Mouse (Mus musculus) 3134 (cell line): ENCODE results near the gene Stxbp2.

Source experiments
- DNase-seq: peaks from one replicate; pipeline ENCODE4 v3.0.0-alpha.2; 2011; ENCODE audit warnings: low spot score; ENCODE audit not compliant: insufficient read length; ENCODE audit errors: extremely low read depth

Stxbp2 gene

DNA sequence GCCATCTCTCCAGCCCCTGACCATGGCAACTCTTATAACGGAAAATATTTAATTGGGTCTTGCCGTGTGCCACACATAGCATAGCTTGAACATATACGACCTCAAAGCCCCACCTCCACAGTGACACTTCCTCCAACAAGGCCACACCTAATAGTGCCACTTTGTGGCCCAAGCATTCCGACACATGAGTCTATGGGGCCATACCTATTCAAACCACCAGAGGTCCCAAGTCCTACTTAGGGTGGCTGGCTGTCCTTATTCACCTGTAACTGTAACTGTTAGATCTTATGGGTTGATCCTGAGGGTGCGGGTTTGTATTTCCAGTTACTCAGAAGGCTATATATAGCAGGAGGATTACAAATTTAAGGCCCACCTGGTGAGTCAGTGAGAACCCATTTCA lies 2.7 kb upstream of the Stxbp2 start:
- DNase-seq = no peak

DNA sequence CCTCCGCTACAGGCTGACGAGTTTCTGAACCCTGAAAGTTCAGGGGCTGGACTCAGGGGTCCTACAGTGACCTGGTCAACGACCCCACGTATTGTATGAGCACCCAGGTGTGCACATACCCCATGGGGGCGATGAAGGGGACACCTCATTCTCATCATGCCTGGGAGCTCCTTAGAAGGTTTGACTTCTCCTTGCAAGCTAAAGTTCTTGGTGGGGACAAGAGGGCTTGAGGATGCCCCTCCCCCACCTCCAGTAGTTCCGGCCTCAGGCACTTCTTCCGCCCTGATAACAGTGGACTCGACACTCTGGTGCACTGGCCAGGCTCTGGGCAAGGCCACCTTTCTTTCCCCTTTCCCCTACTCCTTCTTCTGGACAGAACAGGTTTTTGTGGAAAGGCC lies 722 bp downstream of the Stxbp2 start:
- DNase-seq = no peak

DNA sequence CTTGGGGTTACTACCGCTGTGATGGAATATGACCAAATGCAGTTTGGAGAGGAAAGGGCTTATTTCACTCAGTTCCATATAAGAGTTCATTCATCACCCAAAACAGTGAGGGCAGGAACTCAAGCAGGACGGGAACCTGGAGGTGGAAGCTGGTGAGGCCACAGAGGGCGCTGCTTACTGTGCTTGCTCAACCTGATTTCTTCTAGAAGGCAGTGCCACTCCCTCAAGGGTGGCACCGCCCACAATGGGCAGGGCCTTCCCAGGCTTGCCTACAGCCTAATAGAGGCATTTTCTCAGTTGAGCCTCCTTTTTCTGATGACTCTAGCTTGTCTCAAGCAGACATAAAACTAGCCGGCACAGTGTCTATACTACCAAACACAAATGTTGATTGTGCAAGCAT lies 15.0 kb downstream of the Stxbp2 start:
- peak; percentile 38 for DNase-seq

DNA sequence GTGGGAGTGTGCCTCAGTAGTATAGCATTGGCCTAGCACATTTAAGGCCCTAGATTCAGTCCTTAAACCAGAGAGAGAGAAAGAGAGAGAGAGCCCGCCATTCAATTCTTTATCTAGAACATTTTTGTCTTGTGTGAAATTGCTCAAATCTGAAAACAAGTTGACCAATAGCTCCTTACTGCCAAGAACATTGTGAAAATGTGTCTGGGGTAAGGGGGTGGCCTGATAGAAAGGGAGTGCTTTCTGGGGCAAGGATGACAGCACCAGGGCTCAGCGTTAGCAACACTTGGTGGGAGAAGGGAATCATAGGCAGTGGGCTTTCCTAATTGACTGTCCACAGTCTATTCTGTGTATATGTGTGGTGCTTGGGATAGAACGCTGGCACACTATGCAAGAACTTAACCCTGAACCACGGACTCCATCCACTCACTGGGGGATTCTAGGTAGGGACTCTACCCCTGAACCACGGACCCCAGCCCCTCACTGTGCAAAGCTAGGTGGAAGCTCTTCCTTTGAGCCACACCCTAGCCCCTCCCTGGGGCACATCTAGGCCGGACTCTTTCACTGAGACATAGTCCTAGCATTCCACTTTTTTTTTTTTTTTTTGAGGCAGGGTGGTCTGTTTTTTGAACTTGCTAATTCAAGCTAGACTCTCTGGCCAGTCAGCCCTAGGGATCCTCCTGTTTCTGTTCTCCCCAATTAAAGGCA lies 16.2 kb downstream of the Stxbp2 start:
- DNase-seq = no peak

DNA sequence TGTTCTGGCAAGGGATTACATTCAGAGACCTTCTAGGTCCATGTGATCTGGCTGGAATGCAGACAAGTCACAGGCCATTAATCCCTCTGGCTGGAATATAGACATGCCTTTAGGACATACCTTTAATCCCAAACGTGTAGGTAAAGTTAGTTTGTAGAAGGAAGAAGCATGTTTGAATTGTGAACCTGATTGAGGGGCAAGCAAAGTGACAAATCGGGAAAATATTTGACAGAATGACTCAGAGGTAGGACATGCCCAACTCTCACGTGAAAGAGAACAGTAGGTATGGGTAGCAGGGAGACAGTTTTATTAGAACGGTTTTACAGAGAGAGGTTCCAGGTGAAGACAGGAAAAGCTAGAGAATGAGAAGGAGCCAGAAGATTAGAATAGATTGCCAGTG lies 16.8 kb downstream of the Stxbp2 start:
- DNase-seq = no peak

DNA sequence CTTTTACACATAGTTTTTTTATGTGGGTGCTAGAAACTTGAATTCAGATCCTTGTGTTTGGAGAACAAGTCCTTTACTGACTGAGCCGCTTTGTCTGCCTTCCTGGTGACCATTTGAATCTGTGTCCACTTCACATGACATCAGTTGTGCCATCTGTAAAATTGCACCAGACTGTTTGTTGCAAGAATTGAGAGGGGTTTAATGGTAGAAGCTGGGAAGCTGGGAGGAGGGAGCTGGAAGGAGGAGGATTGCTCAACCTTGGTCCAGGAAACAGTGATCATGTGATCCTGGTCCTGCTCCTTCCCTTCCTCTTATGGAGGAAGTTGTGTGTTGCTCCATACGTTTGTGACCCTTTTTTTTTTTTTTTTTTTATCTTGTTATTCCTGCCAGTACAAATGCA lies 17.5 kb downstream of the Stxbp2 start:
- no peak for DNase-seq

DNA sequence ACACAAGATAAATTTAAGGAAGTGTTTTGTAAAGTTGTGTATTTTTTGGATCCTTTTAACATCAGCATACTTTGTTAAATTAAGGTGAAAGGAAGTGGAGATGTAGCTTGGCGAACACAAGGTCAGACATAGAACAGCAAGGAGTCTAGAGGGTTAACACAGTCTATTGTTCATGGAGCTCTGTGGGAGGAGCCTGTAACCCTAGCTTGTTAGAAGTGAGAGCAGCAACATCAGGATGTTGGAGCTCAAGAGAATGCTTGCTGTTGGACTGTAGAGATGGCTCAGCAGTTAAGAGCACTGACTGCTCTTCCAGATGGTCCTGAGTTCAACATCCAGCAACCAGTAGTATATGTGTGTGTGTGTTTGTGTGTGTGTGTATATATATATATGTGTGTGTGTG lies 18.2 kb downstream of the Stxbp2 start:
- DNase-seq = no peak

DNA sequence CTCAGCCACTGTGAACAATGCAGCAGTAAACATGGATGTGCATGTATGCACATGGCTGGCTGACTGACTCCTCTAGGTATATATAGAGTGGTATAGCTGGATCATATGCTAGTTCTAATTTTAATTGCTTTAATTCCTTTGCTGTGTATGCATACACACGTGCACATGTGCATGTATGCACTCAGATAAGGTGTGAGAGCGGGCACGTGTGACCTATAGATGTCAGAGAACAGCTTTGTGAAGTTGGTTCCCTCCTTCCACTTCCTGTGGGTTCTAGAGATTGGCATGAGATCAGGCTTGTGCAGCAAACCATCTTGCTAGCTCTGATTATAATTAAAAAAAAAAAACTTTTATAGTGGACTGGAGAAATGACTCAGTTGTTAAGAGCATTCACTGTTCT lies 22.1 kb downstream of the Stxbp2 start:
- DNase-seq = no peak

DNA sequence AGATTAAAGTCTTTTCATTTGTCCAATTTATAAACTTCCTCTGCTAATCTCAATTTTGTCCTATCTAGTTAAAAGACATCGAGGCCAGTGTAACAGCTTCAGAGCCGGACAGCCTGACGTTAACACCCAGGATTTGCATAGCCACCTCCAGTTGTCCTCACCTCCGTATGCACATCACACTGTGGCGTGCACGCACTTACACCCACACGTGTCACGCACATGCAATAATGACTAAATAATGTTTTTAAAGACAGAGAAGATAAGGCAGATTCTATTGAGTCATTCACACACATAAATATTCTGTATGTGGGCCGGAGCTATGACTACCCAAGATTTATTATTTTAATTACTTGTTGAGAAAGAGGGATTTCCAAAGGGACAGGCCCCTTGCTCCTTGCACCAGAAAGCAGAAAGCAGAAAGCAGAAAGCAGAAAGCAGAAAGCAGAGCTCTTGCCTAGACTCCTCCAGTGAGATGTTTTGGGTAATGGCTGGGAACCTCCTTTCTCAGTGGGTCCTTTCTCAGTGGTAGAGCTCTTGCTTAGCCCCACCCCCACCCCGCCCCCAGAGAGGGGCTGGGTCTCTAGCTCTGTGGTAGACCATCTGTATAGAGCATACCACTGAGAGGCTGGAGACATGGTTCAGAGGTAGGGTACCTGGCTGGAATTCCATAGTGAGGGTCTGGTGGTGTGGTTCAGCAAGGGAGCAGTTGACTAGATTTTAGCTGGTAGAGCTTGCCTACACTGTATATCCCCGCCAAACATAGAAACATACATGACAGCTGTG lies 24.2 kb downstream of the Stxbp2 start:
- no peak for DNase-seq

DNA sequence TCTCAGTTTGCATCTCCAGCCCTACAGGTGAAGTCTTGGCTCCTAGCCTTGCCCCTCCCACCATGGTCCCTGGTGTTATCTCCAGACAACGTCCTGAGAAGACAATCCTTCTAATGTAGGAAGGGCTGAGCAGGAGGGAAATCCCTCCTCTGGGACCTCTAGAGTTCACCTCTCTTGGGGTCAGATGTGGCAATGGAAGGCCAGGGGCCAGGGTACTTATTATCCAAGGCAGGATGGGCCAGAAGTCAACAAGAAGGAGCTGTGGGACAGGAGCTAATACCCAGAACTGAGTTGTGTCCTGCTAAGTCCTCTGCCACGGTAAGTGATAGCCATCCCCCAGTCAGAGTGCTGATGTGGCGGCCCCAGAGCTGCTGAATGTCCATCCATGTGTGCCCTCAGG lies 24.8 kb downstream of the Stxbp2 start, which contains the start of gene Retn:
Gene Retn (plus strand): TSS at position 245 of the 400 bp plus-strand sequence.
- DNase-seq = no peak

DNA sequence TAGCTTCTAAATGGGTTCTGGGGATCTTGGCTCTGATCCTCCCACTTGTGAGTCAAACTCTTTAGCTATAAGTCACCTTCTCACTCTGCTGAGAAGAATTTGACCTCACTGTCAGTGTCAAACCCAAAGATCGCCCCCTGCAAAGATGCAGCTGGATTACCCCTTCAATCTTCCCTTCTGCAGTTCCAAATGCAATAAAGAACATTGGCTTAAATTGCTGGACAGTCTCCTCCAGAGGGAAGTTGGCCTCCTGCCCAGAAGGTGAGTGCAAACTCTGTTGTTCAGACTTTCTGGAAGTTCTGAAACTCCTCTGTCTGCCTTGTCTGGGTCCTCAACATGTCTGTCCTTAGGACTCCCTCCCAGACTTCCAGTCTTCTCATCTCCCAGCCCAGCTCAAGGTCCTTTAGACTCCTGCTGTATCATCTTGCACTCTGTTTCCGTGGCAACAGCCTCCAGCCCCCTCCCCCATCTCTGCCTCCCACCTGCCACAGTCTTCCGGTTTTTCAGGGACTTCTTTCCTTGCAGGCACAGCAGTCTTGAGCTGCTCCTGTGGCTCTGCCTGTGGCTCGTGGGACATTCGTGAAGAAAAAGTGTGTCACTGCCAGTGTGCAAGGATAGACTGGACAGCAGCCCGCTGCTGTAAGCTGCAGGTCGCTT lies 26.1 kb downstream of the Stxbp2 start:
- DNase-seq = no peak

DNA sequence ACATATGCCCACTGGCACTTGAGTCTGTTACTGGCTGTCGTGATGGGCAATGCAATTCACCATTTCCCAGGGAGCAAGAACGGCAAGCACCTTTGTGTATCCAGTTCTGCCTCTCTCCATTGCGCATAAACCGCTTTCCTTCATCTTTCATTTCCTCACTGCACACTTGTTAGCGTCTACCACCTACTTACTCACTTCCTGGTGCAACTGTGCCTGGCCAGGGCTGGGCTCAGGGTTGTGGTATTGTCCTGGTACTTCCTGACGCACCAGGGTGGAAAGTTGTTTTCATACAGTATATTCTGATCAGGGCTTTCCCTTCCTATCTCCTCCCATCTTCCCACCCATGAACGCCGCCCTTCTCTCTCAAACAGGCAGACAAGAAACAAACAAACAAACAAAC lies 30.1 kb downstream of the Stxbp2 start:
- no peak for DNase-seq

DNA sequence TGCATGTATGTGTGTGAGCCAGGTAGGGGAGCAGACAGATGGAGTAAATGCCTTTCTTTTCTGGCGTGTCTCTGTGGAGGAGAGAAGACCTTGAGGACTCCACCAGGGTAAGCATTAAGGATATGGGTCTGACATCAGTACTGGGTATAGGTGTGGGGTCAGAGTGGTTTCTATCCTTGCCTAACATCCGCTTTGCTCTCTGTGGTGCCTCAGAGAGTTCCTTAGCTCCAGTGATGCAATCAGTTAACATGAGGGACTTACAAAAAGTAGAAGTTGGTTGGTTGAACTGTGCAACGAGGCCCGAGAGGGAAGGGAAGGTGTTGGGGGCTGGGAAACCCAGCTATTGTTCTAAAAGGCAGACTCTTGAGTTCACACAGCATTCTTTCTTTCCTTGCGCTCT lies 33.6 kb downstream of the Stxbp2 start:
- DNase-seq = no peak

DNA sequence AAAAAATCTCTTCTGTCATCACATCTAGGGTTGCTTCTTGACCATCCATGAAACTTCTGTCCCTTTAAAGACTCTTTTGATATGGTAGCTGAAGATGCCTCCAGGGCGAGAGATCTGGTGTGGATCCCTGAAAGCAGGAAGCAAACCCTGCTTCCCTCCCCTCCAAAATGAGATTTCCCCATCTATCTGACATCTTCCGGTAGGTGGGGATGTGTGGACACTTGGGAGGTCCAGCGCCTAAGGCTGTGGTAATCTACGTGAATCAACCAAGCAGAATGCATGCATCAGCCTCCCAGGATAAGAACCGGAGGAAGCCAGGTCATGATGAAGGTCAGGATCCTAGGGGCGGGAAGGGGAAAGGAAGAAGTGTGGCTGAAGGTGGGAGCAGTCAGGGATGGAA lies 34.8 kb downstream of the Stxbp2 start, which contains the start of gene Mcemp1:
Gene Mcemp1 (plus strand): TSS at position 248 of the 400 bp plus-strand sequence.
- DNase-seq = no peak

DNA sequence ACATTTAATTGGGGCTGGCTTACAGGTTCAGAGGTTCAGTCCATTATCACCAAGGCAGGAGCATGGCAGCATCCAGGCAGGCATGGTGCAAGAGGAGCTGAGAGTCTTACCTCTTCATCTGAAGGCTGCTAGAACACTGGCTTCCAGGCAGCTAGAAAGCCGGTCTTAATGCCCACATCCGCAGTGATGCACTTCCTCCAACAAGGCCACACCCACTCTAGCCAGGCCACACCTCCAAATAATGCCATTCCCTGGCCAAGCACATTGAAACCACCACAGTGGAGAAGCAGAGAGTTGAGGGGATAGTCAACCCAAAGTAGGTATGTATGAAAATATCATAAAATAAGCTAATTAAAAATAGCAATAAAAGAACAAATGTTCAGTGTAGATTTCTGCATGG lies 39.6 kb downstream of the Stxbp2 start:
- DNase-seq = peak; percentile 26

DNA sequence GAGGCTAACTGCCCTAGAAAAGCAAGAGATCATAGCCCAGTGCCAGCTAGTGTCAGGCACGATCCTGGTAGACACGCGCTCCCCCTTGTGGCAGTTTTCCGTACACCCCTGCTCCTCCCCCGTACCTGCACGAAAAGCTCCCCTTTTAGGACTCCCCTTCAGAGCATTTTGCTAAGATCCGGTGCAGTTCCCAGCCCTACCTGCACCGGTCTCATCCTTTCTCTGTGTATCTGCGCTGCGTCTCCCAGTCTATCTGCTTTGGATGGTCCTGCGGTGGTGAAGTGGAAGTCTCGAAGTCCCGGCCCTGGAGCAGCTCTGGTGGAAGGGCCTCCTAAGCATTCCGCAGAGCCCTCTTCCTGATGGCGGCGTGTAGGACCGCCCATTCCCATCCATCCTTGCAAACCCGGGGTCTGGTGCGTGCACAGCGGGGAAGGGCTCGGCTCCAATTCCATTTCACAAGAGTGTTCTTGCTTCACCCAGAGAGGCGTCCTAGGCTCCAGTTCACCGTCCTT lies 41.3 kb downstream of the Stxbp2 start, which contains the start of gene Fcor:
Gene Fcor (minus strand): TSS at position 383 of the 512 bp plus-strand sequence.
- DNase-seq = peak; percentile 62

DNA sequence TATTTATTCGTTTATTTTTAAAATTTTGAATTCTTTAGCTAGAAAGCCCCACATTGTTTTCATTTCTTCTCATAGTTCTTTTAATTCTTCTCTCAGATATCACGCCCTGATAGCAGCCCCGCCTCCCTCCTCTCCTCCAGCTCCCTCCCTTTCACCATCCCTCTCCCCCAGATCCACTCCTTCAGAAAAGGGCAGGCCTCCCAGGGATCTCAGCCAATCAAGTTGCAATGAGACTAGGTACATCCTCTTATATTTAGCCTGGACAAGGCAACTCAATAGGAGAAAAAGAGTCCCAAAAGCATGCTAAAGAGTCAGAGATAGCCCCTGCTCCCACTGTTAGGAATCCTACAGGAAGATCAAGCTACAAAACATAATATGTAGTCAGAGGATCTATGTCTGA lies 43.9 kb downstream of the Stxbp2 start:
- DNase-seq = peak; percentile 18

DNA sequence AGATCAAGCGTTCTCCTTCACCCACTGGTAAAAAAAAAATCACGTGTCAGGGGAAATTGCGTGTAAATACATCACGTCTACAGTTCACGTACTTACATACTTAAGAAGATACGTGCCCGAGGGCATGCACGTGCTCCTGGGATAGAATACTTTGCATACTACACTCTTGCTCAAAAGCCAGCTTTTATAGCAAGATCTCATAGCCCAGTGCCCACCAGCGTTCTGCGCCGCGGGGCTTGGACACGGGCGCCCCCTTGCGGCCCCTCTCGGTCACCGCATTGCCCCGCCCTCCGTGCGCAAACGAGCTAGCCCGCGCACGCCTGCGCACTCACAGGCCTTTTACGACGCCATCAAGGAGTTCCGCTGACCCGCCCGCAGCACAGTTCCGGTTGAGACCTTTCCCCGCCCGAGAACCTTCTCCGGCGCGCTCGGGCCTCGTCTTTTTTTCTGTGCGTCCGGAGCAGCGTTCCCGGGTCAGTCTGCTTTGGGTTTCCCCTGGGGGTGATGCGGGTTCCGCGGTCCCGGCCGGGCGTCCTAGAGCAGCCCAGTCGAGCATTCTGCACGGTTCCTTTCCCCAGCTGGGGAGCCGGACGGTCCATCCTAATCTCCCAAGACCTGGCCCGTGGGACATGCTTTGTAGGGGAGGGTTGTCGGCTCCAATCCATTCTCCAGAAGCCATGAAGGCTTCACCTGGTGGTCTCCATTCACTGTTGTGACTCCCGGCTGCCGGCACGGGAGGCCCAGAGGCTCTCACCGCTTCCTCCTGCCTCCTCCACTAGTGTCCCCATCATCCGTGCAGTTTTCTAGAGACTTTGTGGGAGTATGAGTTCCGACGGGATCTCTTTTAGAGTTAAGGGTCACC lies 45.6 kb downstream of the Stxbp2 start, which contains the start of gene Trappc5:
Gene Trappc5 (plus strand): TSS at position 169 of the 862 bp plus-strand sequence.
- DNase-seq = peak; percentile 94

DNA sequence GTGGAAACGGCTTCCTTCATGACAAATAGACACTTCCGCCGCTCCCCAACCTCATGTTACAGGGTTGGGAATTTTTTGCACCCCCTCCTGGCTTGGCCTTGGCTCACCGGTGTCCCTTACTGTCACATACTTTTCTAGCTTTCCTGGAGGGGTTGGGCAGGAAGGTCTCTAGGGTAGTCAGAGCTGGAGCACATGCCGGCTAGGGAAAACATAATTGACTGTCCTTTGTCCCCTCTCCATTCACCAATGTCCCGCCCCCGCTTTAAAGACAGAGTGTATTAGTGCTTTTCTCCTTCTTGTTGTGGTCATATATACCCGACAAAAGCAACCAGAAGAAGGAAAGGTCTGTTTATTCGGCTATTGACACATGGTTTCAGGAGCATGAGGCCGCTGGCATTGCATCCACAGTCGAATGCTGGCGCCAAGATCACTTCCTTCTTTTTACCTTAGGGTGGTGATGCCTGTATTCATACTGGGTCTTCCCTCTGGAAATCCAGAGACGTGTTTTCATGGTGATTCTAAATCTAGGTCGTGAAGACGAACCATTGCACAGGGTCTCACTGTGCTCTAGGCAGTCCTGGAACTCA lies 46.3 kb downstream of the Stxbp2 start:
- no peak for DNase-seq

DNA sequence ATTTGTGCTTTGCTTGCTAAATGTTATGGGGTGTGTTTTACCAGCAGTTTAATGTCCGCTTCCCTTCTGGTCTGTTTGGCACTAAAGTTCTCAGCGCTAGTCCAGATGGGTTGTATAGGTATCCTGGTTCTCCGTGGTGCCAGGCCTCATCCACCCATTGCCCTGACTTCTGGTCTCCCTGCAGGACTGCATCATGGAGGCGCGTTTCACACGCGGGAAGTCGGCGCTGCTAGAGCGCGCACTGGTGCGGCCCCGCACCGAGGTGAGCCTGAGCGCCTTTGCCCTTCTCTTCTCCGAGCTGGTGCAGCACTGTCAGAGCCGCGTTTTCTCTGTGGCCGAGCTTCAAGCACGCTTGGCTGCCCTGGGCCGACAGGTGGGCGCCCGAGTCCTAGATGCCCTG lies 48.1 kb downstream of the Stxbp2 start:
- DNase-seq = no peak
